Mouse (Mus musculus) retina, postnatal 7 days (tissue): ENCODE measurements around the gene Fcrl5.

Source experiments
- DNase-seq: peaks from one replicate; pipeline ENCODE4 v3.0.0-alpha.2; 2012; ENCODE audit warnings: low read depth, low spot score

The Fcrl5 gene

GRCm38 (mm10) chr3:87528021-87528420 is 92.4 kb downstream of the Fcrl5 start:
- no peak for DNase-seq

GRCm38 (mm10) chr3:87528841-87529240 is 93.3 kb downstream of the Fcrl5 start:
- DNase-seq, result no peak

- no peak for DNase-seq
These were observed 94.0 kb downstream of the Fcrl5 start for GRCm38 (mm10) chr3:87529568-87529967.

GRCm38 (mm10) chr3:87530234-87530633 is 94.7 kb downstream of the Fcrl5 start:
- DNase-seq, result no peak

GRCm38 (mm10) chr3:87533667-87534378 is 98.2 kb downstream of the Fcrl5 start:
- no peak for DNase-seq

GRCm38 (mm10) chr3:87538034-87538433 is 102.5 kb downstream of the Fcrl5 start:
- no peak for DNase-seq

GRCm38 (mm10) chr3:87540028-87540675 is 104.6 kb downstream of the Fcrl5 start:
- no peak for DNase-seq

GRCm38 (mm10) chr3:87540714-87541113 is 105.1 kb downstream of the Fcrl5 start:
- no peak for DNase-seq

- DNase-seq, result no peak
These were observed 107.1 kb downstream of the Fcrl5 start for GRCm38 (mm10) chr3:87542481-87543215.

GRCm38 (mm10) chr3:87545554-87545953 is 110.0 kb downstream of the Fcrl5 start:
- DNase-seq, result no peak

GRCm38 (mm10) chr3:87546291-87546721 is 110.7 kb downstream of the Fcrl5 start:
- DNase-seq, result no peak

- no peak for DNase-seq
These were observed 114.3 kb downstream of the Fcrl5 start for GRCm38 (mm10) chr3:87549908-87550307.
